Mouse (Mus musculus) embryonic facial prominence, embryonic 15.5 days (tissue): ENCODE measurements around the gene Zdhhc4. TPM values are rescaled to one million over a fixed set of nuclear protein-coding genes. Genes with fewer than 3 reads are reported as not detected.
A peak's percentile ranks its signal among the peaks of the same experiment; 100 is the strongest.

Experiments
- ATAC-seq: fragments of 200-750 bp; cut with Nextera tagmentation; 2 replicates; pipeline ENCODE4 v1.8.0; 2017; ENCODE audit warnings: low read depth, moderate TSS enrichment; ENCODE audit not compliant: insufficient number of reproducible peaks, low FRiP score, low TSS enrichment
- H3K27ac ChIP-seq: fragments of 300-500 bp; sonication (generic); replicated peaks from 2 replicates; pipeline ENCODE4 v1.5.1; 2015; ENCODE audit warnings: mild to moderate bottlenecking, inconsistent platforms
- H3K27me3 ChIP-seq: fragments of 300-500 bp; sonication (generic); 2 replicates; pipeline ENCODE4 v1.6.1; 2015; ENCODE audit warnings: inconsistent platforms
- H3K36me3 ChIP-seq: fragments of 300-500 bp; sonication (generic); 2 replicates; pipeline ENCODE4 v1.6.1; 2015; ENCODE audit warnings: mild to moderate bottlenecking, inconsistent platforms
- H3K4me1 ChIP-seq: fragments of 300-500 bp; sonication (generic); 2 replicates; pipeline ENCODE4 v1.6.1; 2015; ENCODE audit warnings: inconsistent platforms
- H3K4me2 ChIP-seq: fragments of 300-500 bp; sonication (generic); replicated peaks from 2 replicates; pipeline ENCODE4 v1.6.1; 2015; ENCODE audit warnings: mild to moderate bottlenecking, inconsistent platforms
- H3K4me3 ChIP-seq: fragments of 300-500 bp; sonication (generic); replicated peaks from 2 replicates; pipeline ENCODE4 v1.5.1; 2015; ENCODE audit warnings: mild to moderate bottlenecking, inconsistent platforms
- H3K9ac ChIP-seq: fragments of 300-500 bp; sonication (generic); 2 replicates; pipeline ENCODE4 v1.6.1; 2015; ENCODE audit warnings: inconsistent platforms
- H3K9me3 ChIP-seq: fragments of 300-500 bp; sonication (generic); replicated peaks from 2 replicates; pipeline ENCODE4 v1.6.1; 2016; ENCODE audit warnings: inconsistent platforms
- WGBS: fragments of 180-500 bp; shearing (Covaris S2); methylation state at CpG from one replicate; pipeline ENCODE4 v1.1.7; 2015; 5-methylcytosine and 5-hydroxymethylcytosine counted together
- polyA plus RNA-seq: library from polyadenylated mRNA; unstranded; fragments of >200 nt; fragmentation: Nextera tagmentation; extraction: Ambion mirVana; gene quantifications from 2 replicates; pipeline ENCODE4 v1.2.1, GENCODE M21; 2015

Zdhhc4 gene
- polyA plus RNA-seq, 1 experiment from 2014 or later = 77.8 TPM

DNA sequence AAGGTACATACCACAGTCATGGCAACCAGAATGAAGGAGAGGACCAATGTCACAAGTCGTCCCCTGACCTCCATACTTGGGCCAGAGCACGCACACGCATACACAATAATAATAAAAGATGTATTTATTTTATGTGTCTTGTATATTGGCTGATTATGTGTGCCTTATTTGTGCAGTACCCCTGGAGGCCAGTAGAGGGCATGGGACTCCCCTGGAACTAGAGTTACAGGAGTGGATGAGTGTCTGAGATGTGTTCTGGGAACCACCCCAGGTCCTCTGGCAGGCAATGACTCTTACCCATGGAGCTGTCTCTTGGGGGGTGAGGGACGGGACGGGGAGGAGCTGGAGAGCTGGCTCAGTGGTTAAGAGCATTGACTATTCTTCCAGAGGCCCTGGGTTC, 30.9 kb upstream of the Zdhhc4 start:
- Histone ChIP-seq H3K4me1 (peaks cover 18% of the 10 kb centered on the region), H3K9ac (no peak overlapping the region), H3K27ac (no peak overlapping the region), H3K27me3 (peaks cover 41% of the 10 kb centered on the region), H3K9me3 (no peaks in the 10 kb centered on the region), H3K4me2 (no peak overlapping the region), H3K4me3 (no peak overlapping the region), H3K36me3 (no peaks in the 10 kb centered on the region)
- no peak for ATAC-seq
- WGBS = 61% methylated on average over 5 of the region's 5 CpGs

- H3K36me3 ChIP-seq = no peaks in the 10 kb centered on the region
- ATAC-seq = no peak
- 34% methylated on average over 7 of the region's 7 CpGs for WGBS
- H3K9ac ChIP-seq = no peak overlapping the region
- H3K27me3 ChIP-seq = peaks cover 34% of the 10 kb centered on the region
- H3K4me3 ChIP-seq = no peak overlapping the region
- no peak overlapping the region for H3K4me2 ChIP-seq
- peaks cover 15% of the 10 kb centered on the region for H3K4me1 ChIP-seq
- no peaks in the 10 kb centered on the region for H3K9me3 ChIP-seq
- H3K27ac ChIP-seq = no peak overlapping the region
These were observed 30.2 kb upstream of the Zdhhc4 start for GRCm38 (mm10) chr5:143359263-143359662.

- H3K36me3 ChIP-seq = no peaks in the 10 kb centered on the region
- peak overlapping the region; percentile 25 for H3K4me3 ChIP-seq
- H3K27ac ChIP-seq = no peak overlapping the region
- peaks cover 5% of the 10 kb centered on the region for H3K4me1 ChIP-seq
- H3K4me2 ChIP-seq = peak overlapping the region; percentile 46
- H3K9ac ChIP-seq = 0 out of 2 replicates have a peak overlapping the region, but pooled peaks have one; percentile 12
- 2% methylated on average over 28 of the region's 28 CpGs for WGBS
- no peaks in the 10 kb centered on the region for H3K9me3 ChIP-seq
- peaks cover 23% of the 10 kb centered on the region for H3K27me3 ChIP-seq
- ATAC-seq = no peak
These were observed 28.5 kb upstream of the Zdhhc4 start for GRCm38 (mm10) chr5:143357564-143357963.

DNA sequence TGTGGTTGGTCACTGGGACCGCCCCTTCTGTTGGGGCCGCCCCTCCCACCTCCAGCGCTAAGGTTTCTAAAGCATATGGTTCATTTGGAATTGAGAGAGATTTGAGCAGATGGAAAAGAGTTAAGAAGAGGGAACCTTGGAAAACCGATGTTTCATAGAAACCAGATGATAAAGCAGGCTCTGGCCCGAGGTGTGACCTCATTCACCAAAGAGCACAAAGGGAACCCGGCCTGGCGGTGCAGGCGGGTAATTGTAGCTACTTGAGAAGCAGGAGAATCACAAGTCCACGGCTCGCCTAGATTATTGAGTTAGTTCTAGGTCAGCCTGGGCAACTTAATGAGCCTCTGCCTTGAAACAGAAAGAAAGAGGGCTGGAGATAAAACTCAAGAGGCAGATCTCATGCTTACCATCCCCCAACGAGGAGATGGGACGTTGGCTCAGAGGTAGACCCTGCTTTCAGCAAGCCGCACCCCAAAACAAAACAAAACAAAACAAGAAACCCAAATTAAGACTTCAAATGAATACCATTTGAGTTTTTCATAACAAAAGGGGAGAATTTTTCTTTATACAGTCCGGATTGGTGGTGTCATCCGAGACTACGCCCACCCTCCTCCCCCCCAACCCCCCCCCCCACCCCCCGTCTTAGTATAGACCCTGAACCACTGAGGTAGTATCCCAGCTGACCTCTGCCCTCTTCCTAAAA, 27.8 kb upstream of the Zdhhc4 start, which contains the start of gene Grid2ip:
TSS of gene Grid2ip (plus strand) at position 653 of the 703 bp plus-strand sequence.
- WGBS = 14% methylated on average over 17 of the region's 17 CpGs
- Histone ChIP-seq H3K4me2 (peak within 1 kb of the TSS; percentile 46), H3K27me3 (peaks cover 20% of the 10 kb centered on the region), H3K9me3 (no peaks in the 10 kb centered on the region), H3K36me3 (no peaks in the 10 kb centered on the region), H3K9ac (0 out of 2 replicates have a peak within 1 kb of the TSS, but pooled peaks have one; percentile 12), H3K4me3 (peak within 1 kb of the TSS; percentile 25), H3K4me1 (peaks cover 5% of the 10 kb centered on the region), H3K27ac (no peak within 1 kb of the TSS)
- ATAC-seq = no peak

DNA sequence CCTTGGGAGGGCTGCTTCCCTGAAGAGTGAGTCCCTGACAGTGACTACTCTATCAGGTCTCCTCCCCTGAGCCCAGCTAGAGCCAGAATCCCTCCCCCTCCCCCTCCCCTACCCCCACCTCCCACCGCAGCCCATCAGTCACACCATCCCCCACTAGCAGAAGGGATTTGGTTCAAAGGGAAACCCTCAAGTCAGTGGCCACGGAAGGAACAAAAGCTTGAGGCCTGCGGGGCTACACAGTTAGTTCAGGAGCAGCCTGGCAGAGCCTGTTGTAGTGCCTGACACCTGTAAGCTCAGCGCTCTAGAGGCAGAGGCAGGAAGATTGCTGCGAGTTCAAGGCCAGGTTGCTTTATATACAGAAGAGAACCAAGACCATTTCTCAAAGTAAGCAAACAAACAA, 27.0 kb upstream of the Zdhhc4 start:
- no peak for ATAC-seq
- H3K27ac ChIP-seq = no peak overlapping the region
- no peak overlapping the region for H3K4me3 ChIP-seq
- 39% methylated on average over 5 of the region's 5 CpGs for WGBS
- H3K27me3 ChIP-seq = peaks cover 20% of the 10 kb centered on the region
- peaks cover 5% of the 10 kb centered on the region for H3K4me1 ChIP-seq
- H3K36me3 ChIP-seq = no peaks in the 10 kb centered on the region
- no peak overlapping the region for H3K4me2 ChIP-seq
- H3K9ac ChIP-seq = no peak overlapping the region
- H3K9me3 ChIP-seq = no peaks in the 10 kb centered on the region

- H3K9ac ChIP-seq = no peak overlapping the region
- H3K27me3 ChIP-seq = no peaks in the 10 kb centered on the region
- 63% methylated on average over 8 of the region's 8 CpGs for WGBS
- H3K4me1 ChIP-seq = no peaks in the 10 kb centered on the region
- ATAC-seq = no peak
- no peak overlapping the region for H3K4me2 ChIP-seq
- no peak overlapping the region for H3K4me3 ChIP-seq
- no peak overlapping the region for H3K27ac ChIP-seq
- H3K9me3 ChIP-seq = peaks cover 8% of the 10 kb centered on the region; the same call in 1 of the 2 replicates
- H3K36me3 ChIP-seq = no peaks in the 10 kb centered on the region
These were observed 17.3 kb upstream of the Zdhhc4 start for GRCm38 (mm10) chr5:143346367-143346766.

- no peak for ATAC-seq
- Histone ChIP-seq H3K9me3 (no peaks in the 10 kb centered on the region), H3K27me3 (no peaks in the 10 kb centered on the region), H3K9ac (no peak overlapping the region), H3K4me2 (no peak overlapping the region), H3K36me3 (no peaks in the 10 kb centered on the region), H3K4me3 (no peak overlapping the region), H3K4me1 (no peaks in the 10 kb centered on the region), H3K27ac (no peak overlapping the region)
- WGBS = 43% methylated on average over 6 of the region's 6 CpGs
These were observed 10.5 kb upstream of the Zdhhc4 start for GRCm38 (mm10) chr5:143339603-143340002.

DNA sequence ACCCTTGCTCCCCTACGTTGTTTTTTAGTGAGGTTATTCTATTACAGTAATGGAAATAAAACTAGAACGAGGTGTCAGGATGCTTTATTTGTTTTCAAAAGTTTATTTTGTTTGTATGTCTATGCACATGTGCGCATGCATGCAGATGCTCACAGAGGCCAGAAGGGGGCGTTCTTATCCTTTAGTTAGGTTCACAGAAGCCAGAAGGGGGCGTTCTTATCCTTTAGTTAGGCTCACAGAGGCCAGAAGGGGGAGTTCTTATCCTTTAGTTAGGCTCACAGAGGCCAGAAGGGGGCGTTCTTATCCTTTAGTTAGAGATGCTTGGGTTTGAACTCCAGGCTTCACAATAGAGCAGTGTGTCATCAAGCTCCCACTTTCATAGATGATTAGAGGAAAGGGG, 7.5 kb upstream of the Zdhhc4 start:
- Histone ChIP-seq H3K27ac (no peak overlapping the region), H3K9ac (no peak overlapping the region), H3K4me3 (no peak overlapping the region), H3K4me2 (no peak overlapping the region), H3K4me1 (no peaks in the 10 kb centered on the region), H3K9me3 (no peaks in the 10 kb centered on the region), H3K36me3 (no peaks in the 10 kb centered on the region), H3K27me3 (no peaks in the 10 kb centered on the region)
- 60% methylated on average over 6 of the region's 6 CpGs for WGBS
- ATAC-seq = no peak

DNA sequence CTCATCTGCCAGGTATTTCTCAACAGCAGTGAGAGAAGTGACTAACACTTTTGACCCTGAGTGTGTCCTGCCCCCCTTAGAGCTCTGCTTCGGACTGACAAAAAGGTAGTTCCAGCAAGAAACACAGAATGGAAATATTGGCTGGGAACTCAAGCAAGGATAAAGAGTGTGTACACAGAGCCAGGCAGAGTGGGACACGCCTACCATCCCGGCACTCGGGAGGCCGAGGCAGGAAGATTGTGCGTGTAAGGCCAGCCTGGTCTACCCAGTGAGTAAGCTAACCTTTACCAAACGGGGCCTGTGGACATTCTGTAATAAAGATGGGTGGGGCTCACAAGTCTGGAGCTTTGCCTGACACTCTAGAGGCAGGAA, 6.0 kb upstream of the Zdhhc4 start:
- Histone ChIP-seq H3K9me3 (no peaks in the 10 kb centered on the region), H3K9ac (no peak overlapping the region), H3K36me3 (no peaks in the 10 kb centered on the region), H3K4me2 (no peak overlapping the region), H3K27ac (no peak overlapping the region), H3K4me1 (peaks cover 2% of the 10 kb centered on the region; the same call in 1 of the 2 replicates), H3K4me3 (no peak overlapping the region), H3K27me3 (no peaks in the 10 kb centered on the region)
- no peak for ATAC-seq
- 78% methylated on average over 7 of the region's 7 CpGs for WGBS

DNA sequence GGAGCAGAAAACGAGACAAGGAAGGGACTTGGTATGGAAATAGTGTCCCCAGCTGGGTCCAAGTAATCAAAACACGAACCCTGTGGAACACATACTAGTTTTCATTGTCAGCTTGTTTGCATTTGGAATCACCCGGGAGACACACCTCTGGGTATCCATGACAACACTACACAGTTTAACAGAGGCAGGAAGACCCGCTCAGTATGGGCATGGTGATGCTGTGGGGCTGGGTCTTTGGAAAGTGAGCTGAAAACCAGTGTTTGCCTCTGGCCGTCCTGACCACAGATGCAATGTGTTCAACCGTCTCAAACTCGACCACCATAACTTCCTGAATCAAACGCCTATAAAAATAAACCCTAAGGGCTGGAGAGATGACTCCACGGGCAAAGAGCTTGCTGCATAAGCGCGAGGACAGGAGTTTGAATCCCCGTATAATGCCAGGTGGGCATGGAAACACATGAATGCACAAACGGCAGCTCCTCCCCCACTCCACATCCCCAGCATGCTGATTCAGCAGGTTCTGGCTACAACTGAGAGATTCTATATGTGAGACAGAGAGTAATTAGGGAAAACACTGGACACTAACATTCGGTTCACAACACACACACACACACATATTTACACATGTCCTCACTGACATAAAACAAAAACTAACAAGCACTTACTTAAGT, 5.5 kb upstream of the Zdhhc4 start:
- Histone ChIP-seq H3K27ac (no peak overlapping the region), H3K4me3 (no peak overlapping the region), H3K36me3 (no peaks in the 10 kb centered on the region), H3K27me3 (no peaks in the 10 kb centered on the region), H3K4me2 (0 out of 2 replicates have a peak overlapping the region, but pooled peaks have one; percentile 27), H3K9me3 (no peaks in the 10 kb centered on the region), H3K9ac (no peak overlapping the region), H3K4me1 (peaks cover 6% of the 10 kb centered on the region; the same call in 1 of the 2 replicates)
- ATAC-seq = no peak
- WGBS = 59% methylated on average over 14 of the region's 14 CpGs

GRCm38 (mm10) chr5:143333872-143334271, 4.8 kb upstream of the Zdhhc4 start:
- 0 out of 2 replicates have a peak overlapping the region, but pooled peaks have one; percentile 27 for H3K4me2 ChIP-seq
- no peak overlapping the region for H3K4me3 ChIP-seq
- no peak for ATAC-seq
- no peaks in the 10 kb centered on the region for H3K9me3 ChIP-seq
- WGBS = 13% methylated on average over 5 of the region's 5 CpGs
- no peaks in the 10 kb centered on the region for H3K27me3 ChIP-seq
- no peak overlapping the region for H3K9ac ChIP-seq
- peaks cover 6% of the 10 kb centered on the region; the same call in 1 of the 2 replicates for H3K4me1 ChIP-seq
- no peak overlapping the region for H3K27ac ChIP-seq
- no peaks in the 10 kb centered on the region for H3K36me3 ChIP-seq
